Mouse (Mus musculus): ENCODE results near the gene Casp12. TPM values are rescaled to one million over a fixed set of nuclear protein-coding genes. Genes with fewer than 3 reads are reported as not detected.

Casp12 gene
- total RNA-seq (2023) = 1 to 10 TPM; 7.9 to 9.2 TPM

GRCm38 (mm10) chr9:5345291-5345898, at the start of gene Casp12:
Casp12 (plus strand) TSS chr9:5345430.

GRCm38 (mm10) chr9:5298329-5299131, 46.7 kb upstream of the Casp12 start, which contains the start of gene Casp1:
Casp1 (plus strand) TSS chr9:5298517.

DNA sequence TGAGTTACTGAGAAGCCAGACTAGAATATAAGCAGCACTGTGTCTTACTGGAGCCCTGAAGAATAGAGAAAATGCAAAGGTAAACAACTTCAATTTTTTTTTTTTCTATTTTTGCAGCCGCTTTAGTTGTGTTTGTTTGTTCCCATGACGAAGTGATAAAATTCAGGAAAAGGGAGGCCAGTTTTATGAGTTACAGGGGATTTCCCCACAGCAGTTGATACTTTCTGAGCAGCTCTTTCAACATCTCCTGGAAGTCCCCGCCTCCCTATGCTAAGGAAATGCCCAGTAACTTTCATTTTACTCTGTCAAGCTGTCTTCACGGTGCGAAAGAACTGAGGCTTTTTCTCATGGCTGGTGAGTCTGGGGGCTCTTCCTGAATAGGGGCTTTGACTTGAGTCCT, 36.7 kb upstream of the Casp12 start, which contains the start of gene Casp4:
Gene Casp4 (plus strand): TSS at position 268 of the 400 bp plus-strand sequence.

Other genes with a start within 250 kb of the Casp12 start
- 10 to 100 TPM; 75.5 to 85.8 TPM for gene Casp1, start 46.9 kb upstream of the Casp12 start, total RNA-seq (2023)
- gene Casp4, start 36.6 kb upstream of the Casp12 start, total RNA-seq (2023) = 100 to 1,000 TPM; 141 to 143 TPM

Data from monocyte, adult 59 days (primary cell).